Mouse (Mus musculus): ENCODE data around the gene Rhox4e.
"Not testable (repeated sequence)": the region's sequence is repeated elsewhere in the genome, so short reads cannot be mapped to it uniquely, and the experiment has no call there.

The Rhox4e gene

GRCm38 (mm10) chrX:37557112-37557511 lies at the start of gene Rhox4e:
Gene Rhox4e (plus strand): TSS chrX:37557412.
- not testable (repeated sequence) for DNase-seq (ENCODE audit: low spot score in 2 of 2)

- not testable (repeated sequence) for DNase-seq (ENCODE audit: low spot score in 2 of 2)
Observed at GRCm38 (mm10) chrX:37514059-37514458, 43.2 kb upstream of the Rhox4e start, which contains the start of gene Rhox4d. Gene Rhox4d (plus strand): TSS chrX:37514359.

GRCm38 (mm10) chrX:37530152-37530551 lies 27.1 kb upstream of the Rhox4e start, which contains the start of gene Rhox2e:
Gene Rhox2e (plus strand): TSS chrX:37530452.
- not testable (repeated sequence) for DNase-seq (ENCODE audit: low spot score in 2 of 2)

GRCm38 (mm10) chrX:37541719-37542118 lies 15.5 kb upstream of the Rhox4e start, which contains the start of gene Rhox3e:
Gene Rhox3e (plus strand): TSS chrX:37542019.
- not testable (repeated sequence) for DNase-seq (ENCODE audit: low spot score in 2 of 2)

- not testable (repeated sequence) for DNase-seq (ENCODE audit: low spot score in 2 of 2)
Observed at GRCm38 (mm10) chrX:37571105-37571504, 13.9 kb downstream of the Rhox4e start, which contains the start of gene Rhox2f. Gene Rhox2f (plus strand): TSS chrX:37571405.

GRCm38 (mm10) chrX:37572638-37573037 lies 15.4 kb downstream of the Rhox4e start:
- not testable (repeated sequence) for DNase-seq (ENCODE audit: low spot score in 2 of 2)

GRCm38 (mm10) chrX:37580692-37581091 lies 23.5 kb downstream of the Rhox4e start, which contains the start of gene Rhox3f:
Gene Rhox3f (plus strand): TSS chrX:37580992.
- not testable (repeated sequence) for DNase-seq (ENCODE audit: low spot score in 2 of 2)

- DNase-seq (ENCODE audit: low spot score in 2 of 2), result not testable (repeated sequence)
Observed at GRCm38 (mm10) chrX:37607604-37608003, 50.4 kb downstream of the Rhox4e start, which contains the start of gene Rhox4f. Gene Rhox4f (minus strand): TSS chrX:37607704.
